8 mouse cellular contexts compared by ENCODE assay signal in genomic region chr19:24554911-24555465, GRCm38 (mm10). TPM values are rescaled to one million over a fixed set of nuclear protein-coding genes. Genes with fewer than 3 reads are reported as not detected.
DNase-seq lines count a peak whose midpoint lies in the region; ATAC-seq and TF ChIP-seq lines count a peak whose summit lies in the region.

No protein-coding gene starts in this region.

- TF ChIP-seq CTCF in E14TG2a.4 (conservative IDR thresholded peaks at IDR 0.05; ENCODE audit: low read length) = no peak

- H3K36me3 ChIP-seq in kidney, embryonic 15.5 days = no peaks in the 10 kb centered on the region
- no peaks in the 10 kb centered on the region for H3K36me3 ChIP-seq in E14TG2a.4 (ENCODE audit: insufficient read depth, low read length)
- H3K36me3 ChIP-seq in hindbrain, embryonic 13.5 days = no peaks in the 10 kb centered on the region
- no peaks in the 10 kb centered on the region for H3K36me3 ChIP-seq in stomach, embryonic 15.5 days

- no peaks in the 10 kb centered on the region for H3K9me3 ChIP-seq in kidney, embryonic 15.5 days (replicated peaks)
- H3K9me3 ChIP-seq in E14TG2a.4 (ENCODE audit: low read length) = no peaks in the 10 kb centered on the region
- H3K9me3 ChIP-seq in hindbrain, embryonic 13.5 days = no peaks in the 10 kb centered on the region
- no peaks in the 10 kb centered on the region for H3K9me3 ChIP-seq in stomach, embryonic 15.5 days

- ATAC-seq in kidney, embryonic 15.5 days (replicated peaks; ENCODE audit: low FRiP score) = peak; percentile 1; the same call in 1 of the 2 replicates
- ATAC-seq in hindbrain, embryonic 13.5 days (ENCODE audit: low FRiP score) = peak; percentile 37
- ATAC-seq in stomach, embryonic 15.5 days (ENCODE audit: insufficient read depth, low FRiP score, low read depth) = no peak

- peak overlapping the region; percentile 96 for H3K4me2 ChIP-seq in kidney, embryonic 15.5 days
- H3K4me2 ChIP-seq in hindbrain, embryonic 13.5 days = peak overlapping the region; percentile 94
- H3K4me2 ChIP-seq in stomach, embryonic 15.5 days = peak overlapping the region; percentile 96

- peak overlapping the region; percentile 90 for H3K4me3 ChIP-seq in kidney, embryonic 15.5 days (replicated peaks)
- H3K4me3 ChIP-seq in E14TG2a.4 (replicated peaks; ENCODE audit: low read length) = peak overlapping the region; percentile 88
- peak overlapping the region; percentile 80 for H3K4me3 ChIP-seq in hindbrain, embryonic 13.5 days
- H3K4me3 ChIP-seq in stomach, embryonic 15.5 days (replicated peaks) = peak overlapping the region; percentile 82

- peaks cover 6% of the 10 kb centered on the region for H3K27me3 ChIP-seq in kidney, embryonic 15.5 days
- peaks cover 22% of the 10 kb centered on the region for H3K27me3 ChIP-seq in E14TG2a.4 (ENCODE audit: insufficient read depth, low read length)
- H3K27me3 ChIP-seq in hindbrain, embryonic 13.5 days = peaks cover 42% of the 10 kb centered on the region
- H3K27me3 ChIP-seq in stomach, embryonic 15.5 days (replicated peaks) = 0 out of 2 replicates have a peak, but pooled peaks cover 8% of the 10 kb centered on the region

- H3K27ac ChIP-seq in kidney, embryonic 15.5 days = 0 out of 2 replicates have a peak overlapping the region, but pooled peaks have one; percentile 77
- no peak overlapping the region for H3K27ac ChIP-seq in hindbrain, embryonic 13.5 days
- H3K27ac ChIP-seq in stomach, embryonic 15.5 days = peak overlapping the region; percentile 44; the same call in 1 of the 2 replicates

- 0% methylated on average over 19 of the region's 19 CpGs for WGBS in kidney, embryonic 15.5 days
- WGBS in hindbrain, embryonic 13.5 days = under 1% methylated on average over 19 of the region's 19 CpGs
- under 1% methylated on average over 19 of the region's 19 CpGs for WGBS in stomach, embryonic 15.5 days

- peaks cover 42% of the 10 kb centered on the region for H3K4me1 ChIP-seq in kidney, embryonic 15.5 days
- peaks cover 68% of the 10 kb centered on the region for H3K4me1 ChIP-seq in E14TG2a.4 (replicated peaks; ENCODE audit: low read depth, low read length)
- peaks cover 24% of the 10 kb centered on the region for H3K4me1 ChIP-seq in hindbrain, embryonic 13.5 days (replicated peaks)
- H3K4me1 ChIP-seq in stomach, embryonic 15.5 days = peaks cover 17% of the 10 kb centered on the region

- H3K9ac ChIP-seq in kidney, embryonic 15.5 days = peak overlapping the region; percentile 66
- H3K9ac ChIP-seq in hindbrain, embryonic 13.5 days = peak overlapping the region; percentile 85
- H3K9ac ChIP-seq in stomach, embryonic 15.5 days = peak overlapping the region; percentile 39; the same call in 1 of the 2 replicates

- no peak for DNase-seq in kidney, adult 8-10 months
- peak; percentile 66 for DNase-seq in c-Kit-positive CD71-positive TER-119-positive erythroid progenitor cells, embryonic 14.5 days (ENCODE audit: low spot score)
- peak; percentile 23 for DNase-seq in mesoderm, embryonic 11.5 days (ENCODE audit: low read depth, low spot score)
- DNase-seq in urinary bladder, postnatal 25 days (ENCODE audit: low spot score) = no peak

RNA-seq across cellular contexts. Expression of gene Pip5k1b, which starts 0.7 kb away (rescaled TPM):
- 2.6 and 2.9 TPM in 2 replicates for polyA plus RNA-seq in kidney, embryonic 15.5 days (2015; fragmentation: Nextera tagmentation; extraction: Ambion mirVana)
- 1.5 and 1.7 TPM in 2 replicates for polyA plus RNA-seq in hindbrain, embryonic 13.5 days (2015; fragmentation: Nextera tagmentation; extraction: Ambion mirVana)
- 4.7 and 5.3 TPM in 2 replicates for polyA plus RNA-seq in stomach, embryonic 15.5 days (2015; fragmentation: Nextera tagmentation; extraction: Ambion mirVana)

Comparison
In these comparisons a context has a peak if more than half of its experiments do, and no peak if none do; other contexts are left out.
1. DNase-seq: peak in c-Kit-positive CD71-positive TER-119-positive erythroid progenitor cells, embryonic 14.5 days (single experiment) and mesoderm, embryonic 11.5 days (single experiment); none in kidney, adult 8-10 months (0 of 2) and urinary bladder, postnatal 25 days (single experiment).
2. Peak in every context shown above with its lines, with median percentiles within 50 percentile points of each other: H3K4me2 ChIP-seq, H3K4me3 ChIP-seq and H3K9ac ChIP-seq.